Mouse (Mus musculus): ENCODE results near the gene Tmeff1. TPM values are rescaled to one million over a fixed set of nuclear protein-coding genes. Genes with fewer than 3 reads are reported as not detected.
"Not testable (repeated sequence)": the region's sequence is repeated elsewhere in the genome, so short reads cannot be mapped to it uniquely, and the experiment has no call there.

Gene Tmeff1
- polyA plus RNA-seq, 1 experiment from 2014 or later, result 29.4 TPM

- Histone ChIP-seq H3K27ac (ENCODE audit: low read length) (no peak overlapping the region), H3K36me3 (ENCODE audit: insufficient read depth, low read length) (no peaks in the 10 kb centered on the region), H3K4me3 (ENCODE audit: low read depth, low read length) (no peak overlapping the region), H3K9me3 (ENCODE audit: low read length) (no peaks in the 10 kb centered on the region), H3K27me3 (replicated peaks; ENCODE audit: insufficient read depth, low read length) (no peaks in the 10 kb centered on the region), H3K9ac (replicated peaks; ENCODE audit: low read depth) (no peak overlapping the region), H3K4me1 (ENCODE audit: insufficient read depth, low read depth, low read length) (no peaks in the 10 kb centered on the region; the same call in 1 of the 2 replicates), H3K4me2 (replicated peaks; ENCODE audit: low read depth, low read length) (no peak overlapping the region)
- 85% methylated on average over 7 of the region's 7 CpGs for WGBS
- no peak for TF ChIP-seq EP300 (IDR thresholded peaks at IDR 0.05)
- no peak for TF ChIP-seq CTCF (IDR thresholded peaks at IDR 0.05)
- no peak for DNase-seq (ENCODE audit: low spot score)
- ATAC-seq, result no peak
These were observed 89.4 kb downstream of the Tmeff1 start for GRCm38 (mm10) chr4:48674412-48674811.

- no peak overlapping the region for H3K9ac ChIP-seq (replicated peaks; ENCODE audit: low read depth)
- no peaks in the 10 kb centered on the region for H3K9me3 ChIP-seq (ENCODE audit: low read length)
- DNase-seq (ENCODE audit: low spot score) (no peak), ATAC-seq (no peak)
- H3K4me3 ChIP-seq (ENCODE audit: low read depth, low read length), result no peak overlapping the region
- H3K27ac ChIP-seq (ENCODE audit: low read length), result no peak overlapping the region
- H3K4me2 ChIP-seq (replicated peaks; ENCODE audit: low read depth, low read length), result no peak overlapping the region
- no peak for TF ChIP-seq CTCF (IDR thresholded peaks at IDR 0.05)
- no peak for TF ChIP-seq EP300 (IDR thresholded peaks at IDR 0.05)
- H3K36me3 ChIP-seq (ENCODE audit: insufficient read depth, low read length), result no peaks in the 10 kb centered on the region
- H3K4me1 ChIP-seq (ENCODE audit: insufficient read depth, low read depth, low read length), result no peaks in the 10 kb centered on the region; the same call in 1 of the 2 replicates
- WGBS, result 90% methylated on average over 13 of the region's 13 CpGs
- H3K27me3 ChIP-seq (replicated peaks; ENCODE audit: insufficient read depth, low read length), result no peaks in the 10 kb centered on the region
These were observed 91.7 kb downstream of the Tmeff1 start for GRCm38 (mm10) chr4:48676570-48677185.

DNA sequence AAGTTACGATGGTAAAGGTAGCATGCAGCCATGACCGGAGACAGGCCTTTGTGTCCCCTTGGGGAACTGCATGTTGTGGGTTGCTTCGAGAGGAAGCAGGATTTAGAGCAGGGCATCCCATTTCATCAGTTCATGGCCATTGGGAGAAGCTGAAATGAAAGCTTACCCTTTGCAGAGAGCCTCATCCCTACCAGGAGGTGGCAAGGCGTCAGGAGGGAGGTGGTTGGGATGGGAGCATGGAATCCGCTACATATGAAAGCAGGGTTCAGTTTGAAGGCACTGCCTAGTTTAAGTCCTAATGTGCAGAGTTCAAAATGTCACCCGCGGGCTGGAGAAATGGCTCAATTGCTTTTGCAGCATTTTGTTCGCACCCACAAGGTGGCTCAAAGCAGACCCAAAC, 92.3 kb downstream of the Tmeff1 start:
- no peak for ATAC-seq
- H3K4me3 ChIP-seq (ENCODE audit: low read depth, low read length), result no peak overlapping the region
- H3K27ac ChIP-seq (ENCODE audit: low read length), result no peak overlapping the region
- H3K9ac ChIP-seq (replicated peaks; ENCODE audit: low read depth), result no peak overlapping the region
- no peak for DNase-seq (ENCODE audit: low spot score)
- TF ChIP-seq CTCF (IDR thresholded peaks at IDR 0.05) (no peak), EP300 (IDR thresholded peaks at IDR 0.05) (no peak)
- no peaks in the 10 kb centered on the region for H3K9me3 ChIP-seq (ENCODE audit: low read length)
- H3K4me1 ChIP-seq (ENCODE audit: insufficient read depth, low read depth, low read length), result no peaks in the 10 kb centered on the region; the same call in 1 of the 2 replicates
- no peak overlapping the region for H3K4me2 ChIP-seq (replicated peaks; ENCODE audit: low read depth, low read length)
- H3K27me3 ChIP-seq (replicated peaks; ENCODE audit: insufficient read depth, low read length), result no peaks in the 10 kb centered on the region
- H3K36me3 ChIP-seq (ENCODE audit: insufficient read depth, low read length), result no peaks in the 10 kb centered on the region
- WGBS, result 97% methylated on average over 8 of the region's 8 CpGs

DNA sequence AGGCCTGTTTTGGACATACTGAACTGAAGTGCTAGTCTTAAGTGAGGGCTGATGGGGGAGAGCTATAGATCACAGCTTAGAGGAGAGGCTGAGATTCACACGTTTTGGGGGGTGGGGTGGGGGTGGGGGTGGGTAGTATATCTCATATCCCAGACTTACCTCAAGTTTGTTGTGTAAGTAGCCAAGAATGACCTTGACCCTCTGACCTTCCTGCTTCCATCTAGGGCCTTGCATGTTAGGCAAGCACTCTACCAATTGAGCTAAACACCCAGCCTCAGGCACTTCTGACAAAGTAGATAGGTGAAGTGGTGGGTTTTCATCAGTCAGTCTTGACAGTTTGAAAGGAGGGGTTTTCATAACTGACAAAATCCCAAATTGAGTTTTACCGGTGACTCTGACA, 92.8 kb downstream of the Tmeff1 start:
- H3K36me3 ChIP-seq (ENCODE audit: insufficient read depth, low read length), result no peaks in the 10 kb centered on the region
- 73% methylated on average over 2 of the region's 2 CpGs for WGBS
- H3K4me3 ChIP-seq (ENCODE audit: low read depth, low read length), result no peak overlapping the region
- no peak for TF ChIP-seq CTCF (IDR thresholded peaks at IDR 0.05)
- H3K9ac ChIP-seq (replicated peaks; ENCODE audit: low read depth), result no peak overlapping the region
- no peak overlapping the region for H3K27ac ChIP-seq (ENCODE audit: low read length)
- DNase-seq (ENCODE audit: low spot score) (no peak), ATAC-seq (no peak)
- H3K27me3 ChIP-seq (replicated peaks; ENCODE audit: insufficient read depth, low read length), result no peaks in the 10 kb centered on the region
- H3K9me3 ChIP-seq (ENCODE audit: low read length), result no peaks in the 10 kb centered on the region
- no peak overlapping the region for H3K4me2 ChIP-seq (replicated peaks; ENCODE audit: low read depth, low read length)
- H3K4me1 ChIP-seq (ENCODE audit: insufficient read depth, low read depth, low read length), result no peaks in the 10 kb centered on the region; the same call in 1 of the 2 replicates

- H3K27me3 ChIP-seq (replicated peaks; ENCODE audit: insufficient read depth, low read length), result no peaks in the 10 kb centered on the region
- no peak for ATAC-seq
- no peaks in the 10 kb centered on the region for H3K9me3 ChIP-seq (ENCODE audit: low read length)
- H3K4me1 ChIP-seq (ENCODE audit: insufficient read depth, low read depth, low read length), result no peaks in the 10 kb centered on the region
- no peak overlapping the region for H3K27ac ChIP-seq (ENCODE audit: low read length)
- no peaks in the 10 kb centered on the region for H3K36me3 ChIP-seq (ENCODE audit: insufficient read depth, low read length)
- no peak for DNase-seq (ENCODE audit: low spot score)
- TF ChIP-seq CTCF (IDR thresholded peaks at IDR 0.05), result no peak
- no peak for TF ChIP-seq EP300 (IDR thresholded peaks at IDR 0.05)
- H3K9ac ChIP-seq (replicated peaks; ENCODE audit: low read depth), result no peak overlapping the region
- no peak overlapping the region for H3K4me3 ChIP-seq (ENCODE audit: low read depth, low read length)
- H3K4me2 ChIP-seq (replicated peaks; ENCODE audit: low read depth, low read length), result no peak overlapping the region
- 93% methylated on average over 9 of the region's 9 CpGs for WGBS
These were observed 93.8 kb downstream of the Tmeff1 start for GRCm38 (mm10) chr4:48678793-48679192.

- not testable (repeated sequence) for H3K4me3 ChIP-seq (ENCODE audit: low read depth, low read length); DNase-seq (ENCODE audit: low spot score); H3K27ac ChIP-seq (ENCODE audit: low read length); H3K9me3 ChIP-seq (ENCODE audit: low read length); H3K4me2 ChIP-seq (replicated peaks; ENCODE audit: low read depth, low read length); H3K9ac ChIP-seq (replicated peaks; ENCODE audit: low read depth); H3K36me3 ChIP-seq (ENCODE audit: insufficient read depth, low read length); H3K4me1 ChIP-seq (ENCODE audit: insufficient read depth, low read depth, low read length); H3K27me3 ChIP-seq (replicated peaks; ENCODE audit: insufficient read depth, low read length)
- TF ChIP-seq CTCF (IDR thresholded peaks at IDR 0.05), result peak; percentile 47
- 64% methylated on average over 4 of the region's 6 CpGs for WGBS
- ATAC-seq, result peak; percentile 74
These were observed 94.8 kb downstream of the Tmeff1 start for GRCm38 (mm10) chr4:48679728-48680127.

DNA sequence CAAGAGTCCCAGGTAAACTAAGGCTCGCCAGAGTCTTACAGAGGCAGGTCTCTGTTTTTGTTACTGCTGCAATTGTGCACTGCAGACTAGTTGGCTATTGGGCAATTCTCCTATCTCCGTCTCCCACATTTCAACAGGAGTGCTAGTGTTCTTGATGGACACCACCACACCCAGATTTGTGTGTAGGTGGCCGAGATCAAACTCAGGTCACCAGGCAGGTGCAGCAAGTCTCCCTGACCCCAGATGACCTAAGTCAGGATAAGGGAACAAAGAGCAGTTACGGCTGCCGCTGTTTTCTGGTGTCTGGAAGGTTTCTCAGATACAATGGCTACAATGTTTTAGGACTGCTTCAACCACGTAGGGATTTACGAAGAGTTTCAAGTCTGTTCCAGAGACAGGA, 95.2 kb downstream of the Tmeff1 start:
- peak overlapping the region; percentile 8; the same call in 1 of the 2 replicates for H3K4me2 ChIP-seq (replicated peaks; ENCODE audit: low read depth, low read length)

More for the DNA sequence above, 95.2 kb downstream of the Tmeff1 start:
- DNase-seq (ENCODE audit: low spot score) (no peak), ATAC-seq (peak; percentile 7; the same call in 1 of the 2 replicates)
- Histone ChIP-seq H3K27ac (ENCODE audit: low read length) (no peak overlapping the region), H3K9me3 (ENCODE audit: low read length) (no peaks in the 10 kb centered on the region), H3K27me3 (replicated peaks; ENCODE audit: insufficient read depth, low read length) (no peaks in the 10 kb centered on the region), H3K4me3 (ENCODE audit: low read depth, low read length) (no peak overlapping the region), H3K9ac (replicated peaks; ENCODE audit: low read depth) (no peak overlapping the region), H3K36me3 (ENCODE audit: insufficient read depth, low read length) (no peaks in the 10 kb centered on the region), H3K4me1 (ENCODE audit: insufficient read depth, low read depth, low read length) (no peaks in the 10 kb centered on the region; the same call in 1 of the 2 replicates)
- 49% methylated on average over 7 of the region's 7 CpGs for WGBS
- no peak for TF ChIP-seq CTCF (IDR thresholded peaks at IDR 0.05)
- no peak for TF ChIP-seq EP300 (IDR thresholded peaks at IDR 0.05)

Measured in lung, postnatal 0 days (tissue).